Mouse (Mus musculus) neural tube, embryonic 13.5 days (tissue): ENCODE data around the gene Vmn1r55. TPM values are rescaled to one million over a fixed set of nuclear protein-coding genes. Genes with fewer than 3 reads are reported as not detected.
"Not testable (repeated sequence)": the region's sequence is repeated elsewhere in the genome, so short reads cannot be mapped to it uniquely, and the experiment has no call there.

Experiments
- ATAC-seq: fragments of 200-750 bp; cut with Nextera tagmentation; 2 replicates; pipeline ENCODE4 v1.8.0; 2017; ENCODE audit warnings: low read depth, mild to moderate bottlenecking, moderate TSS enrichment, moderate library complexity
- H3K27ac ChIP-seq: fragments of 300-500 bp; sonication (generic); replicated peaks from 2 replicates; pipeline ENCODE4 v1.5.1; 2015; ENCODE audit warnings: moderate library complexity, mild to moderate bottlenecking, inconsistent platforms
- H3K27me3 ChIP-seq: fragments of 300-500 bp; sonication (generic); 2 replicates; pipeline ENCODE4 v1.6.1; 2015; ENCODE audit warnings: mild to moderate bottlenecking, inconsistent platforms
- H3K36me3 ChIP-seq: fragments of 300-500 bp; sonication (generic); 2 replicates; pipeline ENCODE4 v1.6.1; 2015; ENCODE audit warnings: mild to moderate bottlenecking, inconsistent platforms
- H3K4me1 ChIP-seq: fragments of 300-500 bp; sonication (generic); replicated peaks from 2 replicates; pipeline ENCODE4 v1.6.1; 2015; ENCODE audit warnings: inconsistent platforms
- H3K4me2 ChIP-seq: fragments of 300-500 bp; sonication (generic); 2 replicates; pipeline ENCODE4 v1.6.1; 2015; ENCODE audit warnings: inconsistent platforms, mild to moderate bottlenecking, moderate library complexity
- H3K4me3 ChIP-seq: fragments of 300-500 bp; sonication (generic); 2 replicates; pipeline ENCODE4 v1.5.1; 2015; ENCODE audit warnings: mild to moderate bottlenecking, inconsistent platforms
- H3K9ac ChIP-seq: fragments of 300-500 bp; sonication (generic); 2 replicates; pipeline ENCODE4 v1.6.1; 2015; ENCODE audit warnings: moderate library complexity, mild to moderate bottlenecking, inconsistent platforms
- H3K9me3 ChIP-seq: fragments of 300-500 bp; sonication (generic); 2 replicates; pipeline ENCODE4 v1.6.1; 2016; ENCODE audit warnings: inconsistent platforms
- WGBS: fragments of 180-500 bp; shearing (Covaris S2); methylation state at CpG from one replicate; pipeline ENCODE4 v1.1.7; 2015; 5-methylcytosine and 5-hydroxymethylcytosine counted together
- polyA plus RNA-seq: library from polyadenylated mRNA; unstranded; fragments of >200 nt; fragmentation: Nextera tagmentation; extraction: Ambion mirVana; gene quantifications from 2 replicates; pipeline ENCODE4 v1.2.1, GENCODE M21; 2015

Gene Vmn1r55
- not detected in 2 replicates for polyA plus RNA-seq

DNA sequence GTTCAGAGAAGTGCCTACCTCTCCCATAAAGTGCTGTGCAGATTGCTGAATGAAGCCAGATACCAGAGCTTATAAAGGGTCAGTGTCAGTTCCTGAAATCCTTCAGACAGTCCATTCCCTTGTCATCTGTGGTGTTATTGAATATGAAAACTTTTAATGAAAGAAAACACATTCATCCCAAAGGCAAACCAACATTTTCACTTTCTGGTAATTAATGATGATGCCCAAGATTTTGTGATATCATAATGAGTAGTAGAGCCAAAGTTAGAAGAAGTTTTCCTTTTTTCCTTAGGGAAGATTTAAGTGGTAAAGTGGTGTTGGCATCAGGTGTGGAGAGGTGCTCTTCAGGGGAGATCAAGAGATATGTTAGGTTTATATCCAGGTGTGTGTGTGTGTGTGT lies at the start of gene Vmn1r55:
TSS of gene Vmn1r55 (minus strand) at position 101 of the 400 bp plus-strand sequence.
- H3K4me1 ChIP-seq, H3K9me3 ChIP-seq, H3K4me2 ChIP-seq, H3K4me3 ChIP-seq, ATAC-seq, H3K36me3 ChIP-seq, H3K27me3 ChIP-seq, H3K27ac ChIP-seq, H3K9ac ChIP-seq: not testable (repeated sequence)

DNA sequence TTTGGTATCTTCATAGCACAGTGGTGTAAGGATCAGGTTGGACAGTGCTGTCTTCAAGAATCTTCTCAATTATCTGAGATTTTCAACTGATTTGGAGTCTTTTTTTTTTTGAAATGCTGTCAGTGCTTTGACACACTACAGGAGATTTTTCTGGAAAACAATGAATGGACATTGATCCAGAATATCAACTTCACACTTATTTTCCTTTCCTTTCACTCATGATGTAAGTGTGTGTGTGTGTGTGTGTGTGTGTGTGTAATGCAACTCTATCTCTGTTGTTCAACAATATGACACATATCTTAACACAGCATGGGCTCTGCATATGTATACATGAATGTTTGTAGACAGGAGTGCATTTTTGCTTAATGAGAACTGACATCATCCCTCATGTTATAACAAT lies 47.2 kb upstream of the Vmn1r55 start, which contains the start of gene Vmn1r56:
TSS of gene Vmn1r56 (minus strand) at position 101 of the 400 bp plus-strand sequence.
- H3K27ac ChIP-seq, H3K36me3 ChIP-seq, H3K9me3 ChIP-seq, H3K27me3 ChIP-seq, H3K9ac ChIP-seq, H3K4me1 ChIP-seq, H3K4me2 ChIP-seq, H3K4me3 ChIP-seq, ATAC-seq: not testable (repeated sequence)

DNA sequence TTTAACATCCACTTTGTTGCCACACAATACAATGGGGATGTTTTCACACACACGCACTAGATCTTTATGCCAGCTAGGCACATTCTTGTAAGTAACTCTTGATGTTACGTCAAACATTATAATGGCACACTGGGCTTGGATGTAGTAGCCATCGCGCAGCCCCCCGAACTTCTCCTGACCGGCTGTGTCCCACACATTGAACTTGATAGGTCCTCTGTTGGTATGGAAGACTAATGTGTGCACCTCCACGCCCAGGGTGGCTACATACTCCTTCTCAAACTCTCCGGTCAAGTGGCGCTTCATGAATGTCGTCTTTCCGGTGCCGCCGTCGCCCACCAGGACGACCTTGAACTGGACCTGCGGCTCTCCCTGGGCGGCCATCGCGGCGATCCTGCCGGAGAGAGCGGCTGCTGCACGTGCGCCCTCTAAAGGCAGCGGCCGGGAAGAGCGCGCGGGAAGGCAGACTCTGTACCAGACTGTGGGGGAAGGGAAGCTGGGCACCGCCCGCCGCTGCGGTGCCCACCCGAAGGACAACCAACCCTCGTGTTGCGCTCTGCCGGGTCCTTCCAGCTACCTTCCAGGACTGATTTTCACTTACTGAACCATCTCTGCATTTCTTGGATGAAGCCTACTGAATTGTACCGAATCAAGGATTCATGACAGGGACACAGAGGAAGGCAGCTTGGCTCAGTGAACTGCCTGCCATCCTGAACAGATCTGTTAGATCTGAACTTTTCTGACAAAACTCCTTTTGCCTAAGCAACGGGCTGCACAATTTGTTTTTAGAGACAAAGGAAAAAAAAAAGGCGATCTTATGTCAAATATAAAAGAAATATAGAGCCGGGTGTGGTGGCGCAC lies 23.7 kb downstream of the Vmn1r55 start, which contains the start of gene Rasl2-9:
TSS of gene Rasl2-9 (minus strand) at position 402 of the 858 bp plus-strand sequence.
- Histone ChIP-seq H3K27me3 (no peaks in the 10 kb centered on the region), H3K4me3 (peak within 1 kb of the TSS; percentile 38), H3K9ac (peak within 1 kb of the TSS; percentile 53), H3K36me3 (no peaks in the 10 kb centered on the region), H3K9me3 (no peaks in the 10 kb centered on the region), H3K4me2 (peak within 1 kb of the TSS; percentile 60), H3K27ac (no peak within 1 kb of the TSS), H3K4me1 (no peaks in the 10 kb centered on the region)
- peak; percentile 88 for ATAC-seq
- WGBS = 17% methylated on average over 42 of the region's 42 CpGs

DNA sequence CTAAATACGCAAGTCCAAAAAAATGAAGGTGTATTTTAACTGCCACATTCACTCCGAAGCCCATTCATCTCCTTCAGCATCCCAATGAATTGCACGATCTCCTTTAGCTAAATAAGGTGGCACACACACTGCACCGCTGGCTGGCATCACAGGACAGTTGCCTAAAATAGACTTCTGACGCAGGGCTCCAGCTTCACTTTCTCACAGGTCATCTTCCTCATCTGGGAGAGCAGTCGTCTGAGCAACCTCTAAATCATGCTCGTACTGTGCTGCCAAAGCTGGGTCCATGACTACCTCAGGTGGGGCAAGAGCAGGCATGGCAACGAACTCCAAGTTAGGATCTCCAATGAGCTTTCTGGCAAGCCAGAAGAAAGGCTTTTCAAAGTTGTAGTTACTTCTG lies 24.4 kb downstream of the Vmn1r55 start:
- H3K4me3 ChIP-seq = no peak overlapping the region
- WGBS = 89% methylated on average over 8 of the region's 8 CpGs
- H3K36me3 ChIP-seq = no peaks in the 10 kb centered on the region
- H3K4me2 ChIP-seq = no peak overlapping the region
- no peaks in the 10 kb centered on the region for H3K9me3 ChIP-seq
- H3K9ac ChIP-seq = no peak overlapping the region
- H3K27ac ChIP-seq = no peak overlapping the region
- H3K4me1 ChIP-seq = no peaks in the 10 kb centered on the region
- no peak for ATAC-seq
- H3K27me3 ChIP-seq = no peaks in the 10 kb centered on the region

DNA sequence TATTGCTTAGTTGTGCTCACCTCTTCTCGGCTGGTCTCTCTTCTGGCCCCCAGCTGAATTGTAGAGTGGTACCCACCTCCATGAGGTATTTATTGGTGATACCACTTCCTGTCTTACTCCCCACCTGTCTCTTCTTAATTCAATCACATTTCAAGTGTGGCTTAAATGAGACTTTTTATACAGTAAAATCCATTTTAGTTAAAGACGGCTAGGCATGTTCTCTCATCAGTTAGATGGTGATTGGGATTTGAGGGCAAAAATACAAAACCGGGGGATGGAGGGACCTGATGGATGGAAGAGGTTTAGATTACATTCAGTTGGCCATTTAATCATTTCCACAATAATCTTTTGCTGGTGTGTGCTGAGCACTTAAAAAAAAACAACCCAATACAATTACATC lies 32.6 kb downstream of the Vmn1r55 start, which contains the start of gene Rfpl4:
TSS of gene Rfpl4 (minus strand) at position 101 of the 400 bp plus-strand sequence.
- WGBS = 93% methylated on average over 3 of the region's 3 CpGs
- Histone ChIP-seq H3K4me2 (no peak within 1 kb of the TSS), H3K4me1 (no peaks in the 10 kb centered on the region), H3K27ac (no peak within 1 kb of the TSS), H3K9ac (no peak within 1 kb of the TSS), H3K4me3 (no peak within 1 kb of the TSS), H3K9me3 (no peaks in the 10 kb centered on the region), H3K36me3 (no peaks in the 10 kb centered on the region), H3K27me3 (no peaks in the 10 kb centered on the region)
- no peak for ATAC-seq

DNA sequence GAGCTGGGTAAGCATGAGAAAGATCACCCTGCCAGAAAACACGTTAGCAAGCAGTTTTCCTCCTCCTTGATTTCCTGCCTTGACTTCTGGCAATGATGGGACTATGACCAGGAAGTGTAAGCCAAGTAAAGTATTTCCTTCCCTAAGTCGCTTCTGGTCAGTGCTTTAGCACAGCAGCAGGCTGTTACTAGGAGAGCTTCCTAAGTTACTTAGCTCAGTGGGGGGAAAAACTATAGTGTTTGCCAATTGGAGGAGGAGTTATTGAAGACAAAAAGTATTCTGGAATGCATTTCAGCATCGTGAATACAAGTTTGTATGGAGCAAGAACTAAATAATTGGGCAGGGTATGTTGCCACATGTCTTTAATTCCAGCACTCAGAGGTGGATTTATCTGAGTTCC lies 36.8 kb downstream of the Vmn1r55 start:
- Histone ChIP-seq H3K4me2 (no peak overlapping the region), H3K36me3 (no peaks in the 10 kb centered on the region), H3K9me3 (no peaks in the 10 kb centered on the region), H3K9ac (no peak overlapping the region), H3K27me3 (no peaks in the 10 kb centered on the region), H3K4me1 (no peaks in the 10 kb centered on the region), H3K27ac (no peak overlapping the region), H3K4me3 (no peak overlapping the region)
- 62% methylated on average over 3 of the region's 3 CpGs for WGBS
- no peak for ATAC-seq

DNA sequence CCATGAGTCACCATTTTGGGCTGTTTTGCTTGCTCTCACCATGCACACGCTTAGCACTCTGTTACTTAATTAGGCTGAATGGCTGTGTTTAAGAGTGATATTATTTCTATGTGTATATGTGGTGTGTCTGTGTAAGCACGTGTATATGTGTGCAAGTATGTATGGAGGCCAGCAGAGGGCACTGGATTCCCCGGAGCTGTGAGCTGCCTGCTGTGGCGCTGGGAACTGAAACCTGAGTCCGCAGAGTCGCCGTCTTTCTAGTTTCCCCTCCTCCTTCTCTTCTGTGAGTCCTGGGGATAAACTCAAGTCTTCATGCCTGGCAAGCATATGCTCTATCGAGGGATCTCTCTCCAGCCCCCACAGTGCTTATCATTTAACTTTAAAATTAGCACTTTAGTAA lies 40.2 kb downstream of the Vmn1r55 start:
- Histone ChIP-seq H3K27ac (no peak overlapping the region), H3K4me2 (no peak overlapping the region), H3K4me1 (no peaks in the 10 kb centered on the region), H3K4me3 (no peak overlapping the region), H3K36me3 (no peaks in the 10 kb centered on the region), H3K9ac (no peak overlapping the region), H3K9me3 (no peaks in the 10 kb centered on the region), H3K27me3 (no peaks in the 10 kb centered on the region)
- ATAC-seq = no peak
- 85% methylated on average over 8 of the region's 8 CpGs for WGBS

DNA sequence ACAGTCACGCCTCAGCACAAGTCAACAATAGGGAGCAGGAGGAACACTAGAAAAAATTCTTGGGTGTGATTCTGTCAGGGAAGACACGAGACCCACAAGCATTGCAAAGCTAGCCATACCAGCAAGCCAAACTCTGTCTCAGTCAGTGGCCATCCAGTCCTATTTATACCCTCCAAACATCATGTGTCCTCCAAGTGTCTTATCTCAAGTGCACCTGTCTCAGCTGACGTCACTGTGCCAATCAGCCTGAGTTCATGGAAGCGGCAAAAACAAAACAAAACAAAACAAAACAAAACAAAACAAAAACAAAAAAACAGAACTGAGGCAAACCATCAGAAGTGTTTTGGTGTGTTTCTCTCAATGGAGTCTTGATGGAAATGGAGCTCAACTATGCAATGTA lies 41.2 kb downstream of the Vmn1r55 start:
- Histone ChIP-seq H3K9me3 (no peaks in the 10 kb centered on the region), H3K27me3 (no peaks in the 10 kb centered on the region), H3K4me1 (no peaks in the 10 kb centered on the region), H3K4me3 (no peak overlapping the region), H3K36me3 (no peaks in the 10 kb centered on the region), H3K4me2 (no peak overlapping the region), H3K9ac (no peak overlapping the region), H3K27ac (no peak overlapping the region)
- no peak for ATAC-seq
- WGBS = 92% methylated on average over 4 of the region's 4 CpGs

DNA sequence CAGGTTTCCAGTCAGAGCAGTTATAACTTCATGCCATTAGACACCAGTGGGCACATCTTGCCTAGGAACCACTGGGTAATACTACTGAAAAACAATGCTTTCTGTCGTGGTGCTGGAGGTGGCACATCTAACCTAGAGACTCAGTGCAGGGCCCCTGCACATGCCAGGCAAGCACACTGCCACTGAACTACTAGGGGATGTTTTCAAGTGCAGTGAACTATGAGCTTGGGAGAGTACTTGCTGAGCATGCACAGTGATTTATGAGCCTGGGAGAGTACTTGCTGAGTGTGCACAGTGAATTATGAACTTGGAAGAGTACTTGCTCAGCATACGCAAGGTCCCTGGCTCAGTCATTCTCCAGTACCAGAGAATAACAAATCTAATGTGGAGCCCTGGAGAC lies 46.9 kb downstream of the Vmn1r55 start:
- ATAC-seq = no peak
- Histone ChIP-seq H3K4me2 (no peak overlapping the region), H3K9me3 (no peaks in the 10 kb centered on the region)

DNA sequence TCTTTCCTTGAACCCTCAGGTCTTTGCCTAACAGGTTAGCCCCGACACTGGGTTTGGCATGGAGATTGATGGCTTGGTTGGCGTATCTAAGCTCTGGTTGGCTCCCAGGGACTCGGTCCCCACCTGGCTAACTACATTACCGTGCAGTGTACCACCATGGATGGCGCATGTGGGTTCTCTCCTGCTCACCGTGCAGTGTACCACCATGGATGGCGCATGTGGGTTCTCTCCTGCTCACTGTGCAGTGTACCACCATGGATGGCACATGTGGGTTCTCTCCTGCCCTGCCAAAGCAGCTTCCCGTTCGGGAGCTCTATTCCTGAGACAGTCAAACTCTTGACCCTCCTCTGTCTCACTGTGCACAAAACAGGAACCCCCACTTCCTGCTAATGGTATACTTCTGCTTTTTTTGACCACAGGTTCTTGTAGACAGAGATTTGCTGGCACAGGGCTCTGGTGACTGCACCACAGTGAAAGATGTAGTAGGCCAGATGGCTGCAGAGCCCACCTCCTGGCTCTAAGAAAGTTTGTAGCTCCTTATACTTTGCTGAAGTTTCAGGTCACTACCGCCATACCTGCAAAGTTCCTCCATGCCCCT lies 48.3 kb downstream of the Vmn1r55 start:
- no peaks in the 10 kb centered on the region for H3K4me1 ChIP-seq
- no peaks in the 10 kb centered on the region for H3K9me3 ChIP-seq
- H3K9ac ChIP-seq = no peak overlapping the region
- H3K36me3 ChIP-seq = peaks cover 36% of the 10 kb centered on the region
- H3K27me3 ChIP-seq = no peaks in the 10 kb centered on the region
- WGBS = 91% methylated on average over 10 of the region's 10 CpGs
- H3K27ac ChIP-seq = no peak overlapping the region
- H3K4me2 ChIP-seq = no peak overlapping the region
- no peak overlapping the region for H3K4me3 ChIP-seq
- no peak for ATAC-seq

More for the DNA sequence above, 46.9 kb downstream of the Vmn1r55 start:
- WGBS = 88% methylated on average over 2 of the region's 2 CpGs
- no peak overlapping the region for H3K9ac ChIP-seq
- no peaks in the 10 kb centered on the region for H3K27me3 ChIP-seq
- H3K36me3 ChIP-seq = peaks cover 22% of the 10 kb centered on the region
- H3K4me3 ChIP-seq = no peak overlapping the region
- no peak overlapping the region for H3K27ac ChIP-seq
- H3K4me1 ChIP-seq = no peaks in the 10 kb centered on the region

DNA sequence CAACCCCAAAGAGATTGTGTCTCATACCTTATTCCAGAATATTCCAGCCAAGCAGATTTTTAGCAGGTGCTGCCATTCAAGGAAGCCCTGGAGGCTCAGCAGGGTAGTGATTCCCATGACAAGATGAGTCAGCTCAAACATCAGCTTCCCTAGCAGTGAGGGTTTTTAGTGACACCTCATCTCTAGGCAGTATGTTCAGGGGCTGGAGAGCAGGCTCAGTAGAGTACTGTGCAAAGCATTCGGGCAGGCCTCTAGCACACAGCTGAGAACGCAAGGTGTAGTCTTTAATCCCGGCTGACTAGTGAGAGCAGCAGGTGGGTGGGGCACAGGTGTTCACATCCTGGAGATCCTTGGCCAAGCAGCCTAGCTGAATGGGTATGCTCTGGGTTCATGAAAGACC lies 49.7 kb downstream of the Vmn1r55 start:
- Histone ChIP-seq H3K27ac (no peak overlapping the region), H3K27me3 (no peaks in the 10 kb centered on the region), H3K4me1 (no peaks in the 10 kb centered on the region), H3K9ac (no peak overlapping the region), H3K4me2 (no peak overlapping the region), H3K9me3 (no peaks in the 10 kb centered on the region), H3K36me3 (peaks cover 49% of the 10 kb centered on the region), H3K4me3 (no peak overlapping the region)
- 90% methylated on average over 3 of the region's 3 CpGs for WGBS
- ATAC-seq = no peak

DNA sequence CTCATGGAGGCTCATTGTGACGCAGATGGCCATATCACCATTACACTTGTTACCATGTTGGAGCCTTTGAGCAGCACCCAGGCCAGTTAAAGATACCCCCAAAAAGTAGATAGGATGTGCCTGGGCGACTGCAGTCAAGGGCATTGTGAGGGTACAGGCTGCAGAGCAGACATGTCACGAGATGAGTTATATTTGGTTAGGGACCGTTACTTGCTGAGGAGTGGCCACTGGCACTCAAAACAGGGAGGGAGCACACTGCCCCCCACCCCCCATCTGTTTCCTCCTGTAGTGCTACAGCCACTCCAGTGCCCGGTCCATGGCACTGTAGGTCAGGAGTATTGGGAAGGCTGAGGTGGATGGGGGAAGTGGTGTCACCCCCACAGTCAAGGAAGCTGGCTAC lies 50.7 kb downstream of the Vmn1r55 start:
- WGBS = 87% methylated on average over 5 of the region's 5 CpGs
- Histone ChIP-seq H3K4me3 (no peak overlapping the region), H3K9ac (no peak overlapping the region), H3K4me1 (no peaks in the 10 kb centered on the region), H3K4me2 (no peak overlapping the region), H3K27ac (no peak overlapping the region), H3K9me3 (no peaks in the 10 kb centered on the region), H3K27me3 (no peaks in the 10 kb centered on the region), H3K36me3 (peaks cover 60% of the 10 kb centered on the region)
- no peak for ATAC-seq
